Mouse (Mus musculus) MN1 (cell line): ENCODE measurements around the gene Shank3.
A peak's percentile ranks its signal among the peaks of the same experiment; 100 is the strongest.

Experiments
- DNase-seq: peaks from one replicate; pipeline ENCODE4 v3.0.0-alpha.2; 2016; ENCODE audit warnings: low spot score

Shank3 gene

GRCm38 (mm10) chr15:89477091-89477491, 22.3 kb upstream of the Shank3 start, which contains the start of gene Arsa:
Gene Arsa (minus strand): TSS chr15:89477425.
- no peak for DNase-seq

GRCm38 (mm10) chr15:89477806-89478205, 21.6 kb upstream of the Shank3 start:
- no peak for DNase-seq

DNA sequence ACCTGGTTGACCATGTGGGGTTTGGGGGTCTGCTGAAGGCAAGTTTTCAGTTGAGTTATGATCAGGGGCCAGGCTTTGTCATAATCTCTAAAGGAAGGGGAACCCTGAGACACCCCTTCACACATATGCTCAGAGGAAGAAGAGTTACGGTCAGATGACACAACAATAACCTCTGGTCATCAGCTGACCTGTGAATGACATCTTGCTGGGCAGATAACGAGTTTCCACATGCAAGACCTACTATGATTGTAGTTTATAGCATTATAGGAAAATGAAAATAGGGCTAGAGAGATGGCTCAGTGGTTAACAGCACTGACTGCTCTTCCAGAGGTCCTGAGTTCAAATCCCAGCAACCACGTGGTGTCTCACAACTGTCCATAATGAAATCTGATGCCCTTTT, 20.8 kb upstream of the Shank3 start:
- DNase-seq = no peak

DNA sequence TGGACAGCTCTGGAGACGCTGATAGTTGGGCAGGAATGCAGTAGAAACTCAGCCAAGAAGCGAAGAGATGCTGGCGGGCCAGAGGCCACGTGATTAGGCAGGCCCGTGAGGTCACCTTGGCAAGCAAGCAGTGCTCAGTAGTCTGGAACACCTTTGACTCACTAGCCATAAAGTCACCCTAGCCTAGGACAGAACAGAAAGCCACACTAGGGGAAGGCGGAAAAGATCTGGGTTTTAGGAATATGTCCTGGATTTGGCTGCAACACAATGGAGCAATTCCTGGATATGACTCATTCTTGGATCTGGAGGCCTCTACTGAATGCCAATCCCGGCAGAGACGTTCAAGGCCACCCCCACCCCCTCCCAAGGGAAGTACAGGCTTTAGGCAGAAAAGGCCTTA, 18.8 kb upstream of the Shank3 start:
- peak; percentile 66 for DNase-seq

DNA sequence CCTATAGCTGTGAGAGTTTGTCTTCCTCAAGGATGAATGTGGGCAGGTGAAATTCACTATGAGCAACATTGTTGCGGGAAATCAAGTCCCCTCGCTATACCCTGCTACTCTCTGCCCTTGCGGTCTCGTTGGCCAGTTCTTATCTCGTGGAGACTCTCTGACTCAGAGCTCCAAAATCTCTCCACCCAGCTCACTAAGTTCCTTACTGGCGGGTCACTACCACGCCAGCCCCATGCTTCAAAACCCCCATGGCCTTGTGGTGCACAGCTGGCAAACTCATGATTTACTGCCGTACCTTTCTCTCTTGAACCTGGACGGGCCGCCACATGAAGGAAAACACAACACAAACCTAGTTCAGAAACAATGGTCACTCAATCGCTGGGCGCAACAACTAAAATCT, 11.2 kb upstream of the Shank3 start:
- DNase-seq = no peak

GRCm38 (mm10) chr15:89488611-89489117, 10.8 kb upstream of the Shank3 start:
- DNase-seq = no peak

GRCm38 (mm10) chr15:89494970-89495369, 4.5 kb upstream of the Shank3 start:
- DNase-seq = no peak

DNA sequence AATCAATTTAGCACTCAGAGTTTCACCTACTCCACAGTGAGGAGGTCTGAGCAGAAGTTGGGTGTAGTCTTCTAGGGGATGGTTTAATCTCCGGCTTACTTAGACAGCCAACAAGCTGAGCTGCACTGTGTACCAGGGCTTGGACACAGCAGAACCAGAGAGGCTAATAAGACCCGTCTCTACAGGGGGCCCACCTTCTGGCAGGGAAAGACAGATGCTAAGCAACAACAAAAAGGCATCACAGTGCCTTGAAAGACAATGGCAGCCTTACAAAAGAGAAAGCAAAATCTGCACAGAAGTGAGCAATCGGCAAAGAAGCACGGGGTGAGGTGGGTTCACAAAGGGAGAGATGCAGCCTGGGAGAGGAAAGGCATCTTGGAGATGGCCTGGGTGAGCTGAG, 3.3 kb upstream of the Shank3 start:
- DNase-seq = no peak

- no peak for DNase-seq
These were observed 2.6 kb upstream of the Shank3 start for GRCm38 (mm10) chr15:89496841-89497240.

DNA sequence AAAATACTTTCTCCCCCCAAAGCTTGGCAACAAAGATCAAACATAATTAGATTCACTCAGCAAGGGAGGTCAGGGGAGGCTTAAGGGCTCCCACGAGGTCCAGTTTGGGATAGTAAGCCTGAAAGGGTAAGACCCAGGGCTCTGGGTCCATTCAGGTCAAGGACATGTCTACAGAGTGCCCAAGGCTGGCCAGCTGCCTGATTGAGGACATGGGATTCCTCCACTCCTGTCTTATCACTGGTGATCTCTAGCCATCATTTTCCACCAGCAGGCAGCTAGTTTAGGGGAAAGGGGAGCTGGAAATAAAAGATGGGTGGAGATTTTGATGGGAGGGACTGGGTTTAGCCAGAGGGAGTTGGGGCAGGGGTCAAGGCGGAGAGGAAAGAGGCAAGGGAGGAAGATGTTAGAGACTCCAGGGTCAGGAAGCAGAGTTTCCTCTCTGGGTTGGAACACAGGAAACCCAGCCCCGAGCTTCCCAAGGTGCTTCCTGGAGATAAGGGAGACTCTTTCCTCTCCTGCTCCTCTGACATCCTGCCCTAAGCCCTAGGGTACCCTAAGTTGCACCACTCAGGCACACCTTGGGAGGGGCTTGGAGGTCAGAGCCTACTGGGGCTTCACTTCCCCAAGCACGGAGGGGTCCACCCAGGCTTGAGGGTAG, 1.9 kb upstream of the Shank3 start:
- DNase-seq = no peak

GRCm38 (mm10) chr15:89498049-89498960, 1.1 kb upstream of the Shank3 start:
- DNase-seq = no peak

GRCm38 (mm10) chr15:89499784-89500220, 379 bp downstream of the Shank3 start:
- no peak for DNase-seq

GRCm38 (mm10) chr15:89500221-89500791, 883 bp downstream of the Shank3 start:
- no peak for DNase-seq

GRCm38 (mm10) chr15:89501321-89501720, 1.9 kb downstream of the Shank3 start:
- DNase-seq = no peak

DNA sequence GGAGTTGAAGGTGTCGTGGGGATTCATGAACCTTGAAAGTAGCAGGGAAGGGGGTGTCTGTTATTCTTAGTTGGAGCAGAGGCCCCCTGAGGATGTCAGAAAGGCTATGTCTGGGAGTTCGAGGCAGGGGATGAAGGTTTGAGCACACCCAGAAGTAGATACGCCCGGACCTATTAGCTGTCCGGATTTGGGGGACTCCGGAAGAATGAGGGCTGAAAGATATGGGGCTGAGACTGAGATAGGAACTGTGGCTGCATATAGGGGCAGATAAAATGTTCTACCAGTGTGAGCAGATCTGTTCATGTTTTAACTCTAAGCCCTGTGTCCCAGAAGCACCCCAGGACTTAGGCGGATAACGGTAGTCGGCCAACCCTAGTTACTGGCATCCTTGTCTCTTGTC, 5.4 kb downstream of the Shank3 start:
- no peak for DNase-seq

DNA sequence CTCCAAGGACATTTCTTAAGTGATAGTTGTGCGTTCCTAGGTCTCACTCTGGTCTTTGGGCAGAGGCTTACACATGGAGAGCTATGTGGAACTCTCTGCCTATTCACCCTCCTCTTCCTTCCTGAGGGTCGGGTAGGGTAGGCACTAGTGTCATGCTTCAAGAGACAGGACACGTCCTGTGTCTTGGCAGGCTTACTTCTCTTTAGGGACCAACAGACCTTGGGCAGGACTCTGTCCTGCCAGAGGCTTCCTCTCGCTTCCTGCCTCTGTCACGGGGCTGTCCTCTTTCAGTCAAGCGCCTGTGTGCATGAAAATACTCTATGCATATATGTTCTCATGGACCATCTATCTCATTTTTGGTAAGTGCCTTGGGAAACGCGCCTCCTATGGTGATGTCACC, 8.3 kb downstream of the Shank3 start:
- DNase-seq = no peak

DNA sequence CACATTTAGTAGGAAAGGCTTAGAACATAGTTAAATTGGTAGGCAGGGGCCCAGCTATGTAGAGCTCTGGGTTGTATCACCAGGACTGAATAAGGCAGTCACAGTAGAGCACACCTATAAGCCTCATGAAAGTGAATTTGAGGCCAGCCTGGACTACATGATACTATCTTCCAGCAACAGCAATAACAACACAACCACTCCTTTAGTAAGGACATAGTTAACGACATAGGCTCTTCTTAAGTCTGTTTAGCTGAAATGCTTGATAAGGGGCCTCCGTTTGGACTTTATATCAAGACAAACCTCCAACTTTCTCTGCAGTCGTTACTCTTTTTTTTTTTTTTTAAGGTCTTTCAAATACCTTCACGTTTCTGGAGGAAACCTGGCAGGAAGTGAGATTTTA, 13.3 kb downstream of the Shank3 start:
- DNase-seq = no peak

DNA sequence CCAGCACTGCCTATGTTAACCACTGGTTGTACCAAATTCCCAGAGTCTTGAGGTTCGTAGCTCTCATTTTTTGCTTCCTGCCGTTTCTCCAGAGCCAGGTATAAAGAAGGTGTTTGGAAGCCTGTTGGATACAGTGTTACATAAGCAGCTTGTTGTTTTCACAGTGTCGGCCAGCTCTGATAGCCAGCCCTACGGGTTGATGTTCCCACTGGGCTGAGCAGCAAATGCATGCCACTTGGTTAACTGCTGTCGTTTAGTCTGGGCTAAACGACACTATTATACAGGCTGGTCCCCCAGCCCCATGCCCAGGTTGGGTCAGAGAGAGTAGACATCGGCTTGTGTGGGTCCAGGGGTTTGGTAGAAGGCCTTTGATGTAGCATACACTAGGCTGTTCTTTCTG, 22.5 kb downstream of the Shank3 start:
- DNase-seq = no peak

GRCm38 (mm10) chr15:89522566-89523282, 23.3 kb downstream of the Shank3 start:
- no peak for DNase-seq

GRCm38 (mm10) chr15:89523283-89523832, 23.9 kb downstream of the Shank3 start:
- no peak for DNase-seq

GRCm38 (mm10) chr15:89524001-89524571, 24.7 kb downstream of the Shank3 start:
- DNase-seq = no peak
